Mouse (Mus musculus): ENCODE measurements around the gene Fgfrl1. TPM values are rescaled to one million over a fixed set of nuclear protein-coding genes. Genes with fewer than 3 reads are reported as not detected.
A peak's percentile ranks its signal among the peaks of the same experiment; 100 is the strongest.

Fgfrl1 gene
- total RNA-seq, 1 experiment, result 15.5 TPM

- H3K9me3 ChIP-seq (ENCODE audit: control insufficient read depth, insufficient read depth, low read depth, low read length), result no peaks in the 10 kb centered on the region
- DNase-seq (ENCODE audit: low read depth, low spot score), result no peak
- H3K9ac ChIP-seq (ENCODE audit: insufficient read depth, low read depth, low read length, poor library complexity, severe bottlenecking), result peak within 1 kb of the TSS; percentile 83
- peaks cover 22% of the 10 kb centered on the region; the same call in 1 of the 2 replicates for H3K36me3 ChIP-seq (ENCODE audit: control insufficient read depth, insufficient read depth, low read length, poor library complexity, severe bottlenecking)
- H3K4me1 ChIP-seq (ENCODE audit: control insufficient read depth in 2 of 2, insufficient read depth in 2 of 2, low read length in 2 of 2, poor library complexity in 1 of 2), result peaks cover 0 to 8% of the 10 kb centered on the region in 2 experiments; a peak in 1 of 4 replicates
- no peak for TF ChIP-seq MAFK (IDR thresholded peaks at IDR 0.05; ENCODE audit: insufficient read depth, low read depth, low read length)
- TF ChIP-seq CHD2 (IDR thresholded peaks at IDR 0.05; ENCODE audit: low read depth, low read length), result no peak
- no peak for TF ChIP-seq HCFC1 (IDR thresholded peaks at IDR 0.05; ENCODE audit: borderline replicate concordance, insufficient read depth, low read length)
- TF ChIP-seq ZC3H11A (IDR thresholded peaks at IDR 0.05; ENCODE audit: borderline replicate concordance, low read depth, low read length), result no peak
- no peak for TF ChIP-seq ZNF384 (IDR thresholded peaks at IDR 0.05; ENCODE audit: low read depth, low read length)
- peak within 1 kb of the TSS; percentile 95 to 99 for H3K4me3 ChIP-seq (ENCODE audit: insufficient read depth in 1 of 2, low read depth in 1 of 2, low read length in 2 of 2, poor library complexity in 1 of 2, severe bottlenecking in 1 of 2)
- in situ Hi-C loops (cut with MboI; ENCODE audit: low sequenced_read_pairs in 2 of 2, unreplicated experiment in 2 of 2), result no loop called here
- H3K27ac ChIP-seq (ENCODE audit: insufficient read depth, low read depth, low read length, poor library complexity, severe bottlenecking), result no peak within 1 kb of the TSS
Measured at GRCm38 (mm10) chr5:108659698-108660631, 32.2 kb upstream of the Fgfrl1 start, which contains the start of gene Idua. Idua (plus strand) TSS chr5:108660331.

GRCm38 (mm10) chr5:108660632-108661268 is 31.4 kb upstream of the Fgfrl1 start:
- peaks cover 15% of the 10 kb centered on the region; the same call in 1 of the 2 replicates for H3K36me3 ChIP-seq (ENCODE audit: control insufficient read depth, insufficient read depth, low read length, poor library complexity, severe bottlenecking)
- TF ChIP-seq CHD2 (IDR thresholded peaks at IDR 0.05; ENCODE audit: low read depth, low read length) (no peak), MAFK (IDR thresholded peaks at IDR 0.05; ENCODE audit: insufficient read depth, low read depth, low read length) (no peak), HCFC1 (IDR thresholded peaks at IDR 0.05; ENCODE audit: borderline replicate concordance, insufficient read depth, low read length) (no peak), ZNF384 (IDR thresholded peaks at IDR 0.05; ENCODE audit: low read depth, low read length) (no peak), ZC3H11A (IDR thresholded peaks at IDR 0.05; ENCODE audit: borderline replicate concordance, low read depth, low read length) (no peak)
- peak overlapping the region; percentile 95 to 99 for H3K4me3 ChIP-seq (ENCODE audit: insufficient read depth in 1 of 2, low read depth in 1 of 2, low read length in 2 of 2, poor library complexity in 1 of 2, severe bottlenecking in 1 of 2)
- H3K9ac ChIP-seq (ENCODE audit: insufficient read depth, low read depth, low read length, poor library complexity, severe bottlenecking), result peak overlapping the region; percentile 83
- H3K9me3 ChIP-seq (ENCODE audit: control insufficient read depth, insufficient read depth, low read depth, low read length), result no peaks in the 10 kb centered on the region
- in situ Hi-C loops (cut with MboI; ENCODE audit: low sequenced_read_pairs in 2 of 2, unreplicated experiment in 2 of 2), result no loop called here
- H3K4me1 ChIP-seq (ENCODE audit: control insufficient read depth in 2 of 2, insufficient read depth in 2 of 2, low read length in 2 of 2, poor library complexity in 1 of 2), result peaks cover 0 to 8% of the 10 kb centered on the region in 2 experiments; a peak in 1 of 4 replicates
- no peak overlapping the region for H3K27ac ChIP-seq (ENCODE audit: insufficient read depth, low read depth, low read length, poor library complexity, severe bottlenecking)
- DNase-seq (ENCODE audit: low read depth, low spot score), result peak; percentile 93

GRCm38 (mm10) chr5:108662772-108663171 is 29.4 kb upstream of the Fgfrl1 start:
- in situ Hi-C loops (cut with MboI; ENCODE audit: low sequenced_read_pairs in 2 of 2, unreplicated experiment in 2 of 2), result no loop called here
- Histone ChIP-seq H3K4me1 (ENCODE audit: control insufficient read depth in 2 of 2, insufficient read depth in 2 of 2, low read length in 2 of 2, poor library complexity in 1 of 2) (peaks cover 0 to 8% of the 10 kb centered on the region in 2 experiments; a peak in 1 of 4 replicates), H3K9me3 (ENCODE audit: control insufficient read depth, insufficient read depth, low read depth, low read length) (no peaks in the 10 kb centered on the region), H3K27ac (ENCODE audit: insufficient read depth, low read depth, low read length, poor library complexity, severe bottlenecking) (no peak overlapping the region), H3K9ac (ENCODE audit: insufficient read depth, low read depth, low read length, poor library complexity, severe bottlenecking) (no peak overlapping the region), H3K36me3 (ENCODE audit: control insufficient read depth, insufficient read depth, low read length, poor library complexity, severe bottlenecking) (peaks cover 4% of the 10 kb centered on the region; the same call in 1 of the 2 replicates), H3K4me3 (ENCODE audit: insufficient read depth in 1 of 2, low read depth in 1 of 2, low read length in 2 of 2, poor library complexity in 1 of 2, severe bottlenecking in 1 of 2) (no peak overlapping the region)
- no peak for DNase-seq (ENCODE audit: low read depth, low spot score)
- TF ChIP-seq HCFC1 (IDR thresholded peaks at IDR 0.05; ENCODE audit: borderline replicate concordance, insufficient read depth, low read length) (no peak), ZNF384 (IDR thresholded peaks at IDR 0.05; ENCODE audit: low read depth, low read length) (no peak), MAFK (IDR thresholded peaks at IDR 0.05; ENCODE audit: insufficient read depth, low read depth, low read length) (no peak), CHD2 (IDR thresholded peaks at IDR 0.05; ENCODE audit: low read depth, low read length) (no peak), ZC3H11A (IDR thresholded peaks at IDR 0.05; ENCODE audit: borderline replicate concordance, low read depth, low read length) (no peak)

GRCm38 (mm10) chr5:108665066-108665465 is 27.1 kb upstream of the Fgfrl1 start:
- peaks cover 2 to 8% of the 10 kb centered on the region in 2 experiments; a peak in 1 of 4 replicates for H3K4me1 ChIP-seq (ENCODE audit: control insufficient read depth in 2 of 2, insufficient read depth in 2 of 2, low read length in 2 of 2, poor library complexity in 1 of 2)
- H3K4me3 ChIP-seq (ENCODE audit: insufficient read depth in 1 of 2, low read depth in 1 of 2, low read length in 2 of 2, poor library complexity in 1 of 2, severe bottlenecking in 1 of 2), result no peak overlapping the region
- H3K9ac ChIP-seq (ENCODE audit: insufficient read depth, low read depth, low read length, poor library complexity, severe bottlenecking), result no peak overlapping the region
- H3K9me3 ChIP-seq (ENCODE audit: control insufficient read depth, insufficient read depth, low read depth, low read length), result no peaks in the 10 kb centered on the region
- no peak overlapping the region for H3K27ac ChIP-seq (ENCODE audit: insufficient read depth, low read depth, low read length, poor library complexity, severe bottlenecking)
- in situ Hi-C loops (cut with MboI; ENCODE audit: low sequenced_read_pairs in 2 of 2, unreplicated experiment in 2 of 2), result no loop called here
- no peak for DNase-seq (ENCODE audit: low read depth, low spot score)
- TF ChIP-seq MAFK (IDR thresholded peaks at IDR 0.05; ENCODE audit: insufficient read depth, low read depth, low read length) (no peak), CHD2 (IDR thresholded peaks at IDR 0.05; ENCODE audit: low read depth, low read length) (no peak), HCFC1 (IDR thresholded peaks at IDR 0.05; ENCODE audit: borderline replicate concordance, insufficient read depth, low read length) (no peak), ZNF384 (IDR thresholded peaks at IDR 0.05; ENCODE audit: low read depth, low read length) (no peak), ZC3H11A (IDR thresholded peaks at IDR 0.05; ENCODE audit: borderline replicate concordance, low read depth, low read length) (no peak)
- no peaks in the 10 kb centered on the region for H3K36me3 ChIP-seq (ENCODE audit: control insufficient read depth, insufficient read depth, low read length, poor library complexity, severe bottlenecking)

Data from ES-E14 (cell line).